Mouse (Mus musculus): ENCODE measurements around the gene Kir3dl2. TPM values are rescaled to one million over a fixed set of nuclear protein-coding genes. Genes with fewer than 3 reads are reported as not detected.
"Not testable (repeated sequence)": the region's sequence is repeated elsewhere in the genome, so short reads cannot be mapped to it uniquely, and the experiment has no call there.

Kir3dl2 gene
- polyA plus RNA-seq (2017; shearing (Covaris generic)) = not detected

GRCm38 (mm10) chrX:136543956-136544355 lies at the start of gene Kir3dl2:
Kir3dl2 (minus strand) TSS chrX:136544056.
- ATAC-seq = not testable (repeated sequence)

GRCm38 (mm10) chrX:136590897-136591257 lies 47.0 kb upstream of the Kir3dl2 start:
- ATAC-seq = no peak

GRCm38 (mm10) chrX:136590199-136590896 lies 46.5 kb upstream of the Kir3dl2 start, which contains the start of gene Tceal3:
Tceal3 (plus strand) TSS chrX:136590842.
- ATAC-seq = no peak

- no peak for ATAC-seq
Observed at GRCm38 (mm10) chrX:136584617-136585016, 40.8 kb upstream of the Kir3dl2 start.

GRCm38 (mm10) chrX:136569094-136569493 lies 25.2 kb upstream of the Kir3dl2 start:
- ATAC-seq = not testable (repeated sequence)

- ATAC-seq = not testable (repeated sequence)
Observed at GRCm38 (mm10) chrX:136517699-136518098, 26.2 kb downstream of the Kir3dl2 start, which contains the start of gene Kir3dl1. Kir3dl1 (plus strand) TSS chrX:136517999.

Other genes with a start within 250 kb of the Kir3dl2 start
- not detected for gene Kir3dl1, start 26.1 kb downstream of the Kir3dl2 start, polyA plus RNA-seq (2017; shearing (Covaris generic))
- under 1 TPM; 0.52 to 0.83 TPM for gene Tceal3, start 46.8 kb upstream of the Kir3dl2 start, polyA plus RNA-seq (2017; shearing (Covaris generic))
- not detected for gene Tceal1, start 163.9 kb upstream of the Kir3dl2 start, polyA plus RNA-seq (2017; shearing (Covaris generic))
- gene Morf4l2, start 199.6 kb upstream of the Kir3dl2 start, polyA plus RNA-seq (2017; shearing (Covaris generic)) = 10 to 100 TPM; 77.6 to 86.6 TPM
- gene Glra4, start 236.1 kb upstream of the Kir3dl2 start, polyA plus RNA-seq (2017; shearing (Covaris generic)) = not detected

Data from activated CD4-positive, CD25-positive, alpha-beta regulatory T cell, adult 4 months (primary cell).